Mouse (Mus musculus) fat pad, adult 2 months (tissue): Measurements from ENCODE around the gene Hoxc9.

Experiments
- DNase-seq: peaks from one replicate; pipeline ENCODE4 v3.0.0-alpha.2; 2011; ENCODE audit warnings: low read depth, low spot score; ENCODE audit errors: extremely low read depth

Gene Hoxc9

DNA sequence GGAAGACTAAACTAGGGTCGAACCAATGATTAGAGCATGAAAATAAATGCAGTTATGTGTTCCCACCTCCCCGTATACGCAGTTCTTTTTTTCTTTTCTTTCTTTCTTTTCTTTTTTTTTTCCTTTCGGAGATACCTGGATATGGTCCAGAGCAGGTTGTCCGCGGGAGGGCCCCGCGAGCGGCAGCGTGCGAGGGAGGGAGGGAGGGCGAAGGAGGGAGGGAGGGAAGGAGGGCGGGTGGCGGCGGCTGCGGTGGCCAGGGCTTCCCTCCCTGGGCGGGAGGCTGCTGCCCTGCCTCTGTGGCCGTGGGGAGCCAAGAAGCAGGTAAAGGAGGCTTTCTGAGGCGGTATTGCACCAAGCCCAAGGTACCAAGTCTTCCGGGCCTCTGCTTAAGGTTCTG is at the start of gene Hoxc9:
TSS of gene Hoxc9 (plus strand) at position 269 of the 400 bp plus-strand sequence.
- DNase-seq: no peak

DNA sequence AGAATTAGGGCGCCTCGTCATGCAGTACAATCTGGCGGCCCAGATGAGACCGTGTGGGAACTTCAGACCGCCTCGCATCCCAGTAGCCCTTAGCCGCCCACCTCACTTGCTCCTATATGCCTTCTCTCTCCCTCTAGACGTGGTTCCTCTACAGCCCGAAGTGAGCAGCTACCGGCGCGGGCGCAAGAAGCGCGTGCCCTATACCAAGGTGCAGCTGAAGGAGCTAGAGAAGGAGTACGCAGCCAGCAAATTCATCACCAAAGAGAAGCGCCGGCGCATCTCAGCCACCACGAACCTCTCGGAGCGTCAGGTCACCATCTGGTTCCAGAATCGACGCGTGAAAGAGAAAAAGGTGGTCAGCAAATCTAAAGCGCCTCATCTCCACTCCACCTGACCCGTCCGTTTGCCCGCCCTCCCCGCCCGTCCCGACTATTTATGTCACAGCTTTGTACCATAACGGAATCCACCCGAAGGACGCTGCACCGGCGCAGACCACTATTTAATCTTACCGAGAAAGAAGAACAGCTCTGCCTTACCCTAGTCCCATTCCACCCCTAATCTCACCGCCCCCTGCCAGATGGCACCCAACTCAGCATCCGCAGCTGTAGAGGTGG is 49.1 kb upstream of the Hoxc9 start:
- DNase-seq: no peak

DNA sequence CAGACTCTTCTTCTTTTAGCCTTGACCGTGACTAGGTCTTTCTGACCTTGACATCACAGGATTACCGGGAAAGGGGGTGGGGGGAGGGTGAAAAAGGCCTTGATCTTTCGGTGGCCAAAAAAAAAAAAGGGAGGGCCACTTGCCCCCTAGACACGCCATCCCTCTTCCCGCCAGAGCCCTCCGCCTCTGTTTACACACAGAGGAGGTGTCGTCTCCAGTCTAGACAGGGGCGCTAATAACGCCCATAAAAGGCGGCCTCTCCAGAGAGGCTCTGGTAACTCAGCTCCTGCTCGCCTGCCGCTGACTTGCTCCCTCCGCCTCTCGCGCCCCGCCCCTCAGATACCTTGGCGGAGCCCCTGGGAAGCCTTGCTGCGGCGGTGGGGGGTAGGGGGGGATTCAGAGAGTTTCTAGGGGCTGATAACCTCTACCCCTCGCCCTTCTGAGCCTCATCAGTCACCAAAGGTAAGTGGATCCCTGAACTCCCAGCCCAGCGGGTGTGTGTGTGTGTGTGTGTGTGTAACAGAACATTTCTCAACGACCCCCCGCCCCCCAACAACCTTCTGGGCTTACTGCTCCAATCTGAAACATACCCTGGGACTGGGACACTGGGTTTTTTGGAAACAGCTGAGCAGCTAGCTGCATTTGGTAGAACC is 44.4 kb upstream of the Hoxc9 start:
- no peak for DNase-seq

DNA sequence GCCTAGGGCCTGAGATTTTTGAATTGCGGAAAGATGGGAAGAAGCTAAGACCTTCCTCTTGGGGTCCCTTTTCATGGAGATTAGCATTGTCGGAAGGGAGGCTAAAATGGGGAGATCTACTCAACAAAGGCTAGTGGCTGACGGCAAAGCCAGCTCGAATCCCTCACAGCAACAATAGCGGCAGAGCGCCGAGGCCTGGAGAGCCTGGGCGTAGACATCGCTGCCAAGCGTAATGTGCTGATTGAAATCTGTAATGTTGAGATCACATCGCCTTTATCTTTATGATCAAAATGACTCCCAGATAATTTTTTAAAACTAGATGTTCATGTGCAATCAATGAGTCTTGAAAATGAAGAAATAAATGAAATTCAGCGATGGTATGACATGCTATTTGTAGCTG is 41.8 kb upstream of the Hoxc9 start:
- DNase-seq: no peak

DNA sequence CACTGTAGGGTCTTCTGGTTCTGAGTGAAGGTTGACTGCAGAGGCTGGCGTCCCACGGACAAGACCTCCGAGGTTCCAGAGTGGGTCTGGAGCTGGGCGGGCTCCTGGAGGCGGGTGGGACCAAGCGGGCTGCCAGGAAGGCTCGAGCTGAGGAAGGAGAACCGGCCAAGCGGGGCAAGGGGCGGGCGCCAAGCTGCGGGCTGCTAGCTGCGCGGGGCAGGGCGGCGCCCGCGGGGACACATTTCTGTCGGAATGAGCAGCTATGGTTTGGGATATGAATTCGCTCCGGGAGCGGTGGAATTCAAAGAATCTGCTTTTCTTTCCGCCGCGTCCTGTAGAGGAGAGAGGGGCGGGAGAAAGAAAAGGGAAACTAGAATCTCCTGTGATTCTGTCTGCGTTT is 41.3 kb upstream of the Hoxc9 start:
- DNase-seq: no peak

DNA sequence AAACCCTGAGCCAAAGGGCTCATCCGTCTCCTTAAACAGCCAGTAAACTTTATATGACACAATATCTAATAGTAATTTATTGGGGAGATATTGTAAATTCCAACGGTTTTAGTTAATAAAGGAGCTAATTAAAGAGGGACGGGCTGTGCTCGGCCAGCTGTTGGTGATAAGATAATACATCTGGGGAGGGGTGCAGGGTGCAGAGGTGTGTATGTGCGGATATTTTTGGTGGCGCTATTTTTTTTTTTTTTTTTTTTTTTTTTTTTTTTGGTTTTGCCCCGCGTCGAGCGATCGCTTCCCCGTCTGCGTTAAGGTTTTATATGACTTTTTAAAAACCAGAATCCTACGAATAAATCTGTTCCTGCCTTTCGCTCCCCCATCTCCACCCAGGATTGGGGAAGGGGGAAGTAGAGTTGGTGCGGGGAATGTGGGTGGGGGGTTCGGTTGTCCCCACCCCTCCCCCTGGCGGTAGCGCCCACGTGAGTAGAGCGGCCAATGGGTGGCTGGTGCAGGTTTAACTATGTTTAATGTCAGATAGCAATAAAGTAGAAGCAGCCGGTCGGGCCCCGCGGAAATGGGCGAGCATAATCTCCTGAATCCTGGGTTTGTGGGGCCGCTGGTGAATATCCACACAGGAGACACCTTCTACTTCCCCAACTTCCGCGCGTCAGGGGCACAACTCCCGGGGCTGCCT is 39.8 kb upstream of the Hoxc9 start, which contains the start of gene Hoxc12:
TSS of gene Hoxc12 (plus strand) at position 479 of the 694 bp plus-strand sequence.
- no peak for DNase-seq

DNA sequence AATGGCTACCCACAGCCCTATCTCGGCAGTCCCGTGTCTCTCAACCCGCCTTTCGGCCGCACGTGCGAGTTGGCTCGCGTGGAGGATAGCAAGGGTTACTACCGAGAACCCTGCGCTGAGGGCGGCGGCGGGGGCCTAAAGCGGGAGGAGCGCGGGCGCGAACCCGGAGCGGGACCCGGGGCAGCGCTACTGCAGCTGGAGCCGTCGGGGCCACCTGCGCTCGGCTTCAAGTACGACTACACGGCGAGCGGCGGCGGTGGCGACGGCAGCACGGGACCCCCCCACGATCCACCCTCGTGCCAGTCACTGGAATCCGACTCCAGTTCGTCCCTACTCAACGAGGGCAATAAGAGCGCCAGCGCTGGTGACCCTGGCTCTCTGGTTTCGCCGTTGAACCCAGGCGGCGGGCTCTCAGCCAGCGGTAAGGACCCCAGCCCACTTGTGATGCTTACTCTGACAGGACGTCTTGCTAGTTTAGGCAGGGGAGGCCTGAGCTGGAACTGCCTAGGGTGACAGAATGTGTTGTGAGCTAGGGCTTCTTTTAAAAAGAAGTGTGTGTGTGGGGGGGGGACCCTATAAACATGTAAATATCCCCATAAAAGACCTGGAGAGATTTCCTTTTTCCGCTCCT is 39.1 kb upstream of the Hoxc9 start:
- DNase-seq: no peak

DNA sequence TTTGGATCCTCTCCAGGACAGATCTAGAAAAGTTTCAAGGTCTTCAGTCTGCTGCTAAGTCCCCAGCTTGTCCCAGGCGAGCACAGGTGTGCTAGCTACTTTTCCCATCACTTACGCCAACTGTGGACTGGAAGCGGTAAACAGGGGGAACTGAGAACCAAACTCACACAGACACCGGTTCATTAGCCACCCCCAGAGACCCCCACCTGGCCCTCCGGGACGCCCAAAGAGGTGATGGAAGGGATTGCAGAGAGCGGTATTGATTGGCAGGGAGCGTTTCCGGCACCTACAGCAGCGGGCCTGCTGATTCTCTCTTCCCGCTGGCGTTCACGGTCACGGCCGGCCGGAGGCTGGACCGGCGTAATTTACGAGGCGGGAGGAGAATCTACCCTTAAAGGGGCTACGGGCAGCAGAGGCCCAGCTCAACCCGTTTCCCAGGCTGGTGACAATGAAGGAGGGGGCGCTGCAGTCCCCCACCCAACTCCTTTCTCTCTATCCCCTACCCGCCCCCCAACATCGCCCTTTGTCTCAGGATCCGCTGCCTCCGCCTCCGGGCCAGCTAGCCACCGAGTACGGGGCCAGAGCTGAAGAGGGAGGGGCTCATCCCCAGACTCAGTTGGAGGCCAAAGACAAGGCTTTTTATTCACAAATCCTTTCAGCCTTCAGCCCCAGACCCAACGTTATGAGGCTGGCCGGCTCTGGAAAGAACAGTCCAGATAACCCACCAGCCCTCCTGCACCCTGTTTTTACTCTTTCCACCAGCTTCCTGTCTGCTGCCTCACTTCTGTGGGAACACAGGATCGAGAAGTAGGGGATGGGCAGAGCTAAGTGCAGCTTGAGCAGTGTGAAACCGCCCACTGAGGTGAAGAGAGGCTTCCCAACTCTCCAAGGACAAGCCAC is 36.7 kb upstream of the Hoxc9 start:
- DNase-seq: no peak

DNA sequence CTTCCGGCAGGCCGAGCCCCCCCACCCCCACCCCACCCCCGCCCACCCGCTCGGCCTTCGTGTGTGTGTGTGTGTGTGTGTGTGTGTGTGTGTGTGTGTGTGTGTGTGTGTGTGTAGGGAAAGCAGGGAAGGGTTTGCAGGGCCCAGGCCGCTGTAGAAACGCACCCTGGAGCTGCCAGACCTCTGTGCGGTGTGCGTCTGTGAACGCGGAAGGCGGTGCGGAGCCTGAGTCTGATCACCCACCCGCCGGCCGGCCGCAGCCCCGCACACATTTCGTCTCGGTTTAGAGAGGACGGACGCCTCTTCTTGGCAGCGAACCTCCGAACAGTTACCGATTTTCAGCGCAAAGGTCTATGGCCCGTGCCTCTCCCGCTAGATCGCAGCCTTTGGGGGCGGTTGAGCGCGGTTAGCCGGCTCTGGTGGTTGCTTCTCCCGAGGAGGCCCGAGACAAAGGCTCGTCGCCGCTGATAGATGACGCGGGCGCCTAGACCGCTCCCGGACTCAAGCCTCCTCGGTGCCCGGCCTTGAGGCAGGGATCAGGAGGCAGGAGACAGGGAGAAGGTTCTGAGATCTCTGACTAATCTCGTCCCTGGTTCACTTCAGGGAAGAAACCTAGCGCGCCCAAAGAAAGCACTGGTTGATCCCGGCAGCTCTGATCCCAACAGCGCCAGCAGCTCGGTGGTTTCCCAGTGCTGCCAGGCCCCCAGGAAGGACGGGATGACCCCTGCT is 33.3 kb upstream of the Hoxc9 start:
- DNase-seq: no peak

DNA sequence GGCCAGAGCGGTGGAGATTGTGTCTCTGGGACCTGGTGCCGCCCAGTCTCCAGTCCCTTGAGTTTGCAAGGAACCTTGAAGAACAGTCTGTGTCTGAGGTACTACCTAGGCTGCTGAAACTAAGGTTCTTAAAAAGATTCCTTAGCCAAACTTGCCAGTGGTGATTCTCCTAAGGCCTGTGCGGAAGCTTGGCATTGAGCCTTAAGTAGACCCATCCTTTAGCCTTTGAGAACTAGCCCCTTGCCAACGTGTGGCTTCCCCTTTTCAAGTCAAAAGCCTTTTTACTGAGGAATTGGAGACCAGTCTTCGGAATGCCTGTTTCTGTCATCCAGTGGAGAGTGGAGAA is 32.8 kb upstream of the Hoxc9 start:
- DNase-seq: no peak

DNA sequence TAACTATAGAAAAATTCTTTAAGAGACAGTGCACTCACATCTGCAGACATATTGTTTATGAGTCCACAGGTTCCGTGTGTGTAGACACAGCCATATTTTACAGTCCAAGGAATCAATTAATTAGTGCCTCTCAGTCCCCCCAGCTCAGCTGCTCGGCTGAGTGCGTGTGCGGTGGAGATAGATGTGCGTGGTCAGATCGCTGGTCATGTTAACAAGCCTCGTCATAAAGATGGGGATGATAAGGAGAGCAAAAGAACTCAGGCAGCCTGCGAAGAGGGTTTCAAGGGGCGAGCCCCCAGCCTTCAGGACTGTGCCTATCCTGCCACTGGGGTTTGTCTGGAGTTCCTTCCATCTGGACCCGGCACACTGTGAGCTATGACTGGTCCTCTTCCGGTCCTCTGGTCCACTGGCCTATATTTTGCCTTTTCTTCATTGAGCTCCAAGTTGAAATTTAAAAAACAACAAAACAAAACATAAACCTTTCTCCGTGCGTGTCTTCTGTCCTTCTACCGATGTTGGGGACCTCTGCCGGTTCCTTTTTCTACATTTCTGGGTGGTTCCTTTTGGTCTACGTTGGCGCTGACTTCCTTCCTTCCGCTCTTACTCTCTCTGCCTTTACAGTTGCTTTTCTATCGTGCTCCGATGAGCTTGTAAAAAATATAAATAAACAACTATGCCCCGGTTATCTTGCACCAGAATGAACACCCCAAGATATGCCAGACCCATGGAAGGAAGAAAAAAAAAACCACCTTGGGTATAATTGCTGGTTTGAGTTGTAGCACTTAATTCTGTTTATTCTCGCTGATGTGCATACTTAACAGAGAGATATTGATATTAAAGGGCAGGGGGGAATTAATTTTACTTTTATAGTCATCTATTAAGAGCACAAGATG is 30.8 kb upstream of the Hoxc9 start:
- DNase-seq: no peak

DNA sequence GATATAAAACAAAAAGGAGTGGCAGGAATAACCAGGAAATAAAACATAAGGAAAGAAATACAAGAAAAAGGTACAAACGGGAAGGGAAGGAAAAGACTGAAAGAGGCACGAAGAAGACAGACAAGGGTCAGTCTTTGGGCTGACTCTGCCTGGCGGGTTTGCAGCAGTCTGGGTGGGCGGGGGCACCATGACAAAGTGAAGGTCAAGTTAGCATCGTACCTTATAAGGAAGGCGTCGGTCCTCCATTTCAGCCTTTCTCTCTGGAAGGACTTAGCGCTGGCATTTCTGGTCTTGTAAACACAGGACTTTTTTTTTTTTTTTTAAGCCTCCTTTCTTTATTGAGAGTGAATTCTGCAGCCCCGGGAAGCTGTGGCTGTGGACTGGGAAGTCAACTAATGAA is 29.0 kb upstream of the Hoxc9 start:
- no peak for DNase-seq

DNA sequence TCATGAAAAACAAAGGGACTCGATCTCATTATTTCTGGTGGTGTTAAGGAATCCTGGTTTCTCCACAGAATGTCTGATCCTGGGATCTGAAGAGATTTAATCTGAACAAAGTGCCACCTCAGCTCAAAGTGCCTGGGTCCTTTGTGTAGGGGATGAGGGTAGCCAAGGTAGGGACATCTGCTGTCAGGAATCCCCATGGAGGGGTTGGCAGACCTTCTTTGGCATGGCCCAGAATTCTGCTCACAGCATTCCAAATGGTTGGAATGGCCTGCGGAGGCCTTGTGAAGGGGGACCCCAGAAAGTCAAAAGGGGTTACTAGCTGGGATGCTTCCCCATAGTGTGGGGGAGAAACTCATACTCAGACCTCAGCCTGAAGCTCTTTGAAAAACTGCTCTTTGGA is 27.4 kb upstream of the Hoxc9 start:
- DNase-seq: no peak

DNA sequence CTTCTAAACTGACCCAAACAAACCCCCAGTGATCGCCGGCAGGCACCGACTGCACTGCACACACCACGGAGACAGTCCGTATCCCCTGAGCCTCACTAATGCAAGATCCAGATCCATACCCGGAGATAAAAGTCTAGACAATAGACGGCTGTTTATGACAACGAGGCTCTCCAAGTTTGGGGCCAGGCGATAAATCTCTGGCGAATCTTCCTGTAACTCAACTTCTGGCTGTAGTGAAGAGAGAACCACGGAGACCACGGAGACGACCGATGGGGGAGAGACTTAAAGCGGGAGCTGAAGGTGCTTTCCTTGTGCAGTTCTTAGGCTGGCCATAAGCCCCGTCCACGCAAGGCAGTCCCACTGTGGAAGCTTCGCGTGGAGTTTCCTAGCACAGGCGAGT is 26.5 kb upstream of the Hoxc9 start:
- no peak for DNase-seq

DNA sequence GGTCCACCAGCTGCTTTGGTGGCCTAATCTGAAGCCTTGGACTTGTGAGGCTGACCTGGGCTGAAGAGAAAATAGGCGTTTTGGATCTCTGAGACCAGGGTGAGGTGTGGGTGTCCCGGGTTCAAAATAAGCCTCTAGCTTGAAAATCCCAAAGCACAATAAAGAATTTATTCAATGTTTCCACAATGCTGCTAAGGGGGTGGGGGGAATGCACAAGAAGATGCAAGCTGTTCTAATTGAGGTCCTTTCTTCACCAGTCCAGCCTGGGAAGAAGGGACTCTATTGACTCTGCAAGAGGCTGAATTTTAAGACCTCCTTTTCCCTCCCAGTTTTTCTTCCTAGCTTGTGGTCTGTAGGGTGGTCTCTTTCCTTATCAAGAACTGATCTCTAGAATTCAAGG is 25.4 kb upstream of the Hoxc9 start:
- no peak for DNase-seq

DNA sequence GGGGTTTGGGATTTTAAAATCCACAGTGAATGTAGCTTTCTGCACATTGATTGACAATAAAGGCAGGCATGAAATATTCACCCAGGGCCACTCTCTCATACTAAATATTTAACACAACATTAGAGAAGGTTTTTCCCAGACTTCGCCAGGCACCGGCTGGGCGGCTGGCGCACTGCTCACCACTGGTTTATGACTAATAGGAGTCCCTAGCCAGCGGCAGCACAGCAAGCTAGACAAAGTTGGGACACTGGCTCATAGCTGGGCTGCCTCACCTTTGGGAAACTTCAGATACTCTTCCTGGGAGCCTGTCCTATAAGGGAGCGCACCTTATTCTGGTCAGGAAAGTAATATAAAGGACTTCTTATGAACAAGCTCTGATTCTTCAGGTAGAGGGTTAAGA is 22.7 kb upstream of the Hoxc9 start:
- DNase-seq: no peak

DNA sequence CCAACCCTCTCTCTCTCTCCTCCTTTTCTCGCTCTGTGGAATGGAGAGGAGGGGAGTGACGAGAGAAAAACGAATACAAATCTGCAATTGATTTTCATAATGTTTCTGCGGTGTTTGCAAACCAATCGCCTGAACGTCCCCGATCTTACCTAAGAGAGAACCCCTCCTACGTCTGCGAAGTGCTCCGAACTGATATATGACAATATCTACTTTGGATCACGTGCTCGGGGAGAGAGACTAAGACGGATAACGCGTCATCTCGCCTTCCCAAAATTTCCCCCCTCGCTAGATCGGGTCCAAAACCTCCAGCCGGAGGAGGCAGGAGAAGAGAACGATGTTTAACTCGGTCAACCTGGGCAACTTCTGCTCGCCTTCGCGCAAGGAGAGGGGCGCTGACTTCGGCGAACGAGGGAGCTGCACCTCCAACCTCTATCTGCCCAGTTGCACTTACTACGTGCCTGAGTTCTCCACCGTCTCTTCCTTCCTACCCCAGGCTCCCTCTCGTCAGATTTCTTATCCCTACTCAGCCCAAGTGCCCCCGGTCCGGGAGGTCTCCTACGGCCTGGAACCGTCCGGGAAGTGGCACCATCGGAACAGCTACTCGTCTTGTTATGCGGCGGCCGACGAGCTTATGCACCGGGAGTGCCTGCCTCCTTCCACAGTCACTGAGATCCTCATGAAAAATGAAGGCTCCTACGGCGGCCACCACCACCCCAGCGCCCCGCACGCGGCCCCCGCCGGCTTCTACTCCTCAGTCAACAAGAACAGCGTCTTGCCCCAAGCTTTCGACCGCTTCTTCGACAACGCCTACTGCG is 21.8 kb upstream of the Hoxc9 start, which contains the start of gene Hoxc11:
TSS of gene Hoxc11 (plus strand) at position 236 of the 815 bp plus-strand sequence.
- DNase-seq: no peak

DNA sequence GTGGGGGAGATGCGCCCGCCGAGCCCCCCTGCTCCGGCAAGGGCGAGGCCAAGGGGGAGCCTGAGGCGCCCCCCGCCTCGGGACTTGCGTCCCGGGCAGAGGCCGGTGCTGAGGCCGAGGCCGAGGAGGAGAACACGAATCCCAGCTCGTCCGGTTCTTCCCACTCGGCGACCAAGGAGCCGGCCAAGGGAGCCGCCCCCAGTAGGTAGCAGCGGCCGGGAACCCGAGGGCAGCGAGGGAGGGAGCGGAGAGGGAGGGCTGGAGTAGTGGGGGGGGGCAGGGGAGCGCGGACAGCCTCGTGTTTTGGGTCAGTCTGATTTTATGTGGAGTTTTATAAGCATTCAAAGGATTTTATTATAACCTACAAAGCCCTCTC is 21.2 kb upstream of the Hoxc9 start:
- no peak for DNase-seq
